Mouse (Mus musculus) embryonic facial prominence, embryonic 12.5 days (tissue): ENCODE results near the gene Fat3. TPM values are rescaled to one million over a fixed set of nuclear protein-coding genes. Genes with fewer than 3 reads are reported as not detected.

Experiments
- ATAC-seq: fragments of 200-750 bp; cut with Nextera tagmentation; 2 replicates; pipeline ENCODE4 v1.8.0; 2017; ENCODE audit not compliant: insufficient number of reproducible peaks, insufficient read depth, low FRiP score, low TSS enrichment
- H3K27ac ChIP-seq: fragments of 300-500 bp; sonication (generic); 2 replicates; pipeline ENCODE4 v1.5.1; 2016; ENCODE audit warnings: mild to moderate bottlenecking
- H3K27me3 ChIP-seq: fragments of 300-500 bp; sonication (generic); 2 replicates; pipeline ENCODE4 v1.6.1; 2016; ENCODE audit warnings: mild to moderate bottlenecking, moderate library complexity
- H3K36me3 ChIP-seq: fragments of 300-500 bp; sonication (generic); 2 replicates; pipeline ENCODE4 v1.6.1; 2016; ENCODE audit warnings: mild to moderate bottlenecking
- H3K4me1 ChIP-seq: fragments of 300-500 bp; sonication (generic); 2 replicates; pipeline ENCODE4 v1.6.1; 2016
- H3K4me2 ChIP-seq: fragments of 300-500 bp; sonication (generic); replicated peaks from 2 replicates; pipeline ENCODE4 v1.6.1; 2016; ENCODE audit warnings: mild to moderate bottlenecking, moderate library complexity
- H3K4me3 ChIP-seq: fragments of 300-500 bp; sonication (generic); 2 replicates; pipeline ENCODE4 v1.5.1; 2016; ENCODE audit warnings: mild to moderate bottlenecking
- H3K9ac ChIP-seq: fragments of 300-500 bp; sonication (generic); 2 replicates; pipeline ENCODE4 v1.6.1; 2016; ENCODE audit warnings: mild to moderate bottlenecking, moderate library complexity
- H3K9me3 ChIP-seq: fragments of 300-500 bp; sonication (generic); 2 replicates; pipeline ENCODE4 v1.6.1; 2016; ENCODE audit warnings: mild to moderate bottlenecking, moderate library complexity
- WGBS: fragments of 180-500 bp; shearing (Covaris S2); methylation state at CpG from one replicate; pipeline ENCODE4 v1.1.7; 2016; 5-methylcytosine and 5-hydroxymethylcytosine counted together
- polyA plus RNA-seq: library from polyadenylated mRNA; unstranded; fragments of >200 nt; fragmentation: Nextera tagmentation; extraction: Ambion mirVana; gene quantifications from 2 replicates; pipeline ENCODE4 v1.2.1, GENCODE M21; 2016

The Fat3 gene
- polyA plus RNA-seq, 1 experiment from 2014 or later, result 3.2 TPM

- Histone ChIP-seq H3K4me2 (no peak overlapping the region), H3K27me3 (no peaks in the 10 kb centered on the region), H3K27ac (no peak overlapping the region), H3K36me3 (no peaks in the 10 kb centered on the region), H3K9ac (no peak overlapping the region), H3K9me3 (no peaks in the 10 kb centered on the region), H3K4me3 (no peak overlapping the region), H3K4me1 (no peaks in the 10 kb centered on the region)
- ATAC-seq, result no peak
- 68% methylated on average over 5 of the region's 5 CpGs for WGBS
Measured at GRCm38 (mm10) chr9:16428589-16428988, 72.5 kb downstream of the Fat3 start.

- H3K27me3 ChIP-seq, result no peaks in the 10 kb centered on the region
- ATAC-seq, result no peak
- H3K4me3 ChIP-seq, result no peak overlapping the region
- 93% methylated on average over 2 of the region's 2 CpGs for WGBS
- H3K9me3 ChIP-seq, result no peaks in the 10 kb centered on the region
- no peak overlapping the region for H3K9ac ChIP-seq
- H3K27ac ChIP-seq, result no peak overlapping the region
- H3K36me3 ChIP-seq, result no peaks in the 10 kb centered on the region
- no peaks in the 10 kb centered on the region for H3K4me1 ChIP-seq
- no peak overlapping the region for H3K4me2 ChIP-seq
Measured at GRCm38 (mm10) chr9:16422707-16423106, 78.4 kb downstream of the Fat3 start.

- H3K27ac ChIP-seq, result no peak overlapping the region
- H3K9ac ChIP-seq, result no peak overlapping the region
- WGBS, result 84% methylated on average over 3 of the region's 3 CpGs
- no peak overlapping the region for H3K4me2 ChIP-seq
- H3K27me3 ChIP-seq, result no peaks in the 10 kb centered on the region
- no peaks in the 10 kb centered on the region for H3K36me3 ChIP-seq
- no peaks in the 10 kb centered on the region for H3K4me1 ChIP-seq
- H3K4me3 ChIP-seq, result no peak overlapping the region
- no peaks in the 10 kb centered on the region for H3K9me3 ChIP-seq
- ATAC-seq, result no peak
Measured at GRCm38 (mm10) chr9:16402815-16403214, 98.3 kb downstream of the Fat3 start.

GRCm38 (mm10) chr9:16398734-16399686 lies 102.1 kb downstream of the Fat3 start:
- Histone ChIP-seq H3K4me3 (no peak overlapping the region), H3K27ac (no peak overlapping the region), H3K36me3 (no peaks in the 10 kb centered on the region), H3K4me1 (no peaks in the 10 kb centered on the region), H3K9ac (no peak overlapping the region), H3K4me2 (no peak overlapping the region), H3K27me3 (no peaks in the 10 kb centered on the region), H3K9me3 (no peaks in the 10 kb centered on the region)
- 62% methylated on average over 6 of the region's 6 CpGs for WGBS
- ATAC-seq, result no peak

- Histone ChIP-seq H3K27me3 (no peaks in the 10 kb centered on the region), H3K4me1 (no peaks in the 10 kb centered on the region), H3K4me2 (no peak overlapping the region), H3K9ac (no peak overlapping the region), H3K9me3 (no peaks in the 10 kb centered on the region), H3K27ac (no peak overlapping the region), H3K4me3 (no peak overlapping the region), H3K36me3 (no peaks in the 10 kb centered on the region)
- no peak for ATAC-seq
- WGBS, result 58% methylated on average over 4 of the region's 4 CpGs
Measured at GRCm38 (mm10) chr9:16389141-16389540, 111.9 kb downstream of the Fat3 start.

- H3K9ac ChIP-seq, result no peak overlapping the region
- no peak overlapping the region for H3K4me2 ChIP-seq
- no peaks in the 10 kb centered on the region for H3K4me1 ChIP-seq
- H3K4me3 ChIP-seq, result no peak overlapping the region
- no peaks in the 10 kb centered on the region for H3K36me3 ChIP-seq
- H3K27me3 ChIP-seq, result no peaks in the 10 kb centered on the region
- H3K27ac ChIP-seq, result no peak overlapping the region
- no peaks in the 10 kb centered on the region for H3K9me3 ChIP-seq
- no peak for ATAC-seq
Measured at GRCm38 (mm10) chr9:16387527-16387926, 113.6 kb downstream of the Fat3 start.

GRCm38 (mm10) chr9:16363713-16364112 lies 137.4 kb downstream of the Fat3 start:
- Histone ChIP-seq H3K4me1 (peaks cover 8% of the 10 kb centered on the region), H3K36me3 (no peaks in the 10 kb centered on the region), H3K4me3 (no peak overlapping the region), H3K27ac (no peak overlapping the region), H3K9ac (no peak overlapping the region), H3K9me3 (no peaks in the 10 kb centered on the region), H3K27me3 (no peaks in the 10 kb centered on the region), H3K4me2 (no peak overlapping the region)
- no peak for ATAC-seq
- WGBS, result 76% methylated on average over 3 of the region's 3 CpGs

GRCm38 (mm10) chr9:16361811-16362210 lies 139.3 kb downstream of the Fat3 start:
- no peak overlapping the region for H3K9ac ChIP-seq
- H3K4me2 ChIP-seq, result no peak overlapping the region
- H3K4me1 ChIP-seq, result peaks cover 8% of the 10 kb centered on the region
- 10% methylated on average over 5 of the region's 5 CpGs for WGBS
- no peaks in the 10 kb centered on the region for H3K9me3 ChIP-seq
- no peaks in the 10 kb centered on the region for H3K27me3 ChIP-seq
- ATAC-seq, result no peak
- H3K27ac ChIP-seq, result no peak overlapping the region
- no peak overlapping the region for H3K4me3 ChIP-seq
- no peaks in the 10 kb centered on the region for H3K36me3 ChIP-seq

GRCm38 (mm10) chr9:16356636-16357035 lies 144.4 kb downstream of the Fat3 start:
- no peaks in the 10 kb centered on the region for H3K9me3 ChIP-seq
- H3K9ac ChIP-seq, result no peak overlapping the region
- H3K4me1 ChIP-seq, result peaks cover 3% of the 10 kb centered on the region; the same call in 1 of the 2 replicates
- 76% methylated on average over 4 of the region's 4 CpGs for WGBS
- no peak overlapping the region for H3K27ac ChIP-seq
- no peaks in the 10 kb centered on the region for H3K36me3 ChIP-seq
- H3K27me3 ChIP-seq, result no peaks in the 10 kb centered on the region
- no peak for ATAC-seq
- no peak overlapping the region for H3K4me3 ChIP-seq
- H3K4me2 ChIP-seq, result no peak overlapping the region

GRCm38 (mm10) chr9:16354906-16355305 lies 146.2 kb downstream of the Fat3 start:
- no peak for ATAC-seq
- Histone ChIP-seq H3K4me2 (no peak overlapping the region), H3K9me3 (no peaks in the 10 kb centered on the region), H3K4me3 (no peak overlapping the region), H3K4me1 (no peaks in the 10 kb centered on the region), H3K36me3 (no peaks in the 10 kb centered on the region), H3K27me3 (no peaks in the 10 kb centered on the region), H3K9ac (no peak overlapping the region), H3K27ac (no peak overlapping the region)
- 5% methylated on average over 1 of the region's 1 CpGs for WGBS

GRCm38 (mm10) chr9:16353049-16353724 lies 147.9 kb downstream of the Fat3 start:
- no peak for ATAC-seq
- no peak overlapping the region for H3K27ac ChIP-seq

GRCm38 (mm10) chr9:16352486-16353048 lies 148.5 kb downstream of the Fat3 start:
- Histone ChIP-seq H3K36me3 (no peaks in the 10 kb centered on the region), H3K4me1 (no peaks in the 10 kb centered on the region), H3K9me3 (no peaks in the 10 kb centered on the region), H3K9ac (no peak overlapping the region), H3K27me3 (no peaks in the 10 kb centered on the region), H3K4me3 (no peak overlapping the region), H3K4me2 (no peak overlapping the region), H3K27ac (no peak overlapping the region)
- ATAC-seq, result no peak
- WGBS, result 57% methylated on average over 3 of the region's 4 CpGs

More at GRCm38 (mm10) chr9:16353049-16353724, 147.9 kb downstream of the Fat3 start:
- Histone ChIP-seq H3K4me3 (no peak overlapping the region), H3K9me3 (no peaks in the 10 kb centered on the region), H3K9ac (no peak overlapping the region), H3K36me3 (no peaks in the 10 kb centered on the region), H3K4me2 (no peak overlapping the region), H3K27me3 (no peaks in the 10 kb centered on the region), H3K4me1 (no peaks in the 10 kb centered on the region)
- WGBS, result 36% methylated on average over 4 of the region's 4 CpGs
